Mouse (Mus musculus): ENCODE data around the gene Ago4. TPM values are rescaled to one million over a fixed set of nuclear protein-coding genes. Genes with fewer than 3 reads are reported as not detected.

Gene Ago4
- 1.4 and 1.8 TPM in 2 replicates for polyA plus RNA-seq (2015; fragmentation: Nextera tagmentation; extraction: Ambion mirVana)

GRCm38 (mm10) chr4:126532827-126533728 lies at the start of gene Ago4:
Gene Ago4, minus strand, starts transcription at chr4:126533472.
- ATAC-seq (replicated peaks; ENCODE audit: low FRiP score, low read depth): peak; percentile 85
- no peak within 1 kb of the TSS for H3K27ac ChIP-seq
- no peaks in the 10 kb centered on the region for H3K9me3 ChIP-seq (replicated peaks; ENCODE audit: low read length)
- peak within 1 kb of the TSS; percentile 68 for H3K4me3 ChIP-seq (replicated peaks; ENCODE audit: low read depth, low read length)
- under 1% methylated on average over 88 of the region's 120 CpGs for WGBS
- TF ChIP-seq CTCF (IDR thresholded peaks at IDR 0.05; ENCODE audit: low read depth): no peak
- H3K4me2 ChIP-seq (ENCODE audit: low read length): peak within 1 kb of the TSS; percentile 92
- peak; percentile 79 for DNase-seq (ENCODE audit: low spot score)
- peak within 1 kb of the TSS; percentile 74 for H3K9ac ChIP-seq (ENCODE audit: low read depth, low read length)
- H3K4me1 ChIP-seq (replicated peaks; ENCODE audit: insufficient read depth, low read length): no peaks in the 10 kb centered on the region; the same call in 1 of the 2 replicates
- no peaks in the 10 kb centered on the region for H3K27me3 ChIP-seq (ENCODE audit: insufficient read depth, low read length)
- no peaks in the 10 kb centered on the region for H3K36me3 ChIP-seq (ENCODE audit: insufficient read depth, low read length)

GRCm38 (mm10) chr4:126579077-126579476 lies 45.8 kb upstream of the Ago4 start:
- DNase-seq (ENCODE audit: low spot score) (no peak), ATAC-seq (replicated peaks; ENCODE audit: low FRiP score, low read depth) (no peak)
- TF ChIP-seq CTCF (IDR thresholded peaks at IDR 0.05; ENCODE audit: low read depth): no peak
- Histone ChIP-seq H3K4me3 (replicated peaks; ENCODE audit: low read depth, low read length) (no peak overlapping the region), H3K36me3 (ENCODE audit: insufficient read depth, low read length) (peaks cover 39% of the 10 kb centered on the region), H3K9ac (ENCODE audit: low read depth, low read length) (no peak overlapping the region), H3K9me3 (replicated peaks; ENCODE audit: low read length) (no peaks in the 10 kb centered on the region), H3K4me2 (ENCODE audit: low read length) (no peak overlapping the region), H3K4me1 (replicated peaks; ENCODE audit: insufficient read depth, low read length) (no peaks in the 10 kb centered on the region), H3K27ac (no peak overlapping the region), H3K27me3 (ENCODE audit: insufficient read depth, low read length) (no peaks in the 10 kb centered on the region)
- 85% methylated on average over 2 of the region's 2 CpGs for WGBS

- DNase-seq (ENCODE audit: low spot score) (no peak), ATAC-seq (replicated peaks; ENCODE audit: low FRiP score, low read depth) (no peak)
- Histone ChIP-seq H3K36me3 (ENCODE audit: insufficient read depth, low read length) (peaks cover 42% of the 10 kb centered on the region), H3K27me3 (ENCODE audit: insufficient read depth, low read length) (no peaks in the 10 kb centered on the region), H3K9ac (ENCODE audit: low read depth, low read length) (no peak overlapping the region), H3K4me3 (replicated peaks; ENCODE audit: low read depth, low read length) (no peak overlapping the region), H3K27ac (no peak overlapping the region), H3K4me1 (replicated peaks; ENCODE audit: insufficient read depth, low read length) (no peaks in the 10 kb centered on the region), H3K9me3 (replicated peaks; ENCODE audit: low read length) (no peaks in the 10 kb centered on the region), H3K4me2 (ENCODE audit: low read length) (no peak overlapping the region)
- no peak for TF ChIP-seq CTCF (IDR thresholded peaks at IDR 0.05; ENCODE audit: low read depth)
- 83% methylated on average over 3 of the region's 3 CpGs for WGBS
Measured at GRCm38 (mm10) chr4:126577920-126578319, 44.6 kb upstream of the Ago4 start.

- no peak for ATAC-seq (replicated peaks; ENCODE audit: low FRiP score, low read depth)
- Histone ChIP-seq H3K4me2 (ENCODE audit: low read length) (no peak overlapping the region), H3K36me3 (ENCODE audit: insufficient read depth, low read length) (peaks cover 42% of the 10 kb centered on the region), H3K9ac (ENCODE audit: low read depth, low read length) (no peak overlapping the region), H3K9me3 (replicated peaks; ENCODE audit: low read length) (no peaks in the 10 kb centered on the region), H3K4me3 (replicated peaks; ENCODE audit: low read depth, low read length) (no peak overlapping the region), H3K27me3 (ENCODE audit: insufficient read depth, low read length) (no peaks in the 10 kb centered on the region), H3K27ac (no peak overlapping the region), H3K4me1 (replicated peaks; ENCODE audit: insufficient read depth, low read length) (no peaks in the 10 kb centered on the region)
- no peak for TF ChIP-seq CTCF (IDR thresholded peaks at IDR 0.05; ENCODE audit: low read depth)
- 95% methylated on average over 5 of the region's 5 CpGs for WGBS
- DNase-seq (ENCODE audit: low spot score): no peak
Measured at GRCm38 (mm10) chr4:126576281-126576680, 43.0 kb upstream of the Ago4 start.

GRCm38 (mm10) chr4:126569783-126570182 lies 36.5 kb upstream of the Ago4 start:
- 90% methylated on average over 3 of the region's 3 CpGs for WGBS

GRCm38 (mm10) chr4:126567243-126567642 lies 34.0 kb upstream of the Ago4 start:
- WGBS: 89% methylated on average over 4 of the region's 4 CpGs
- peaks cover 17% of the 10 kb centered on the region; the same call in 1 of the 2 replicates for H3K36me3 ChIP-seq (ENCODE audit: insufficient read depth, low read length)
- TF ChIP-seq CTCF (IDR thresholded peaks at IDR 0.05; ENCODE audit: low read depth): no peak

More at GRCm38 (mm10) chr4:126569783-126570182, 36.5 kb upstream of the Ago4 start:
- no peak overlapping the region for H3K9ac ChIP-seq (ENCODE audit: low read depth, low read length)
- H3K4me1 ChIP-seq (replicated peaks; ENCODE audit: insufficient read depth, low read length): no peaks in the 10 kb centered on the region
- no peak for ATAC-seq (replicated peaks; ENCODE audit: low FRiP score, low read depth)
- DNase-seq (ENCODE audit: low spot score): no peak
- no peaks in the 10 kb centered on the region for H3K9me3 ChIP-seq (replicated peaks; ENCODE audit: low read length)
- no peaks in the 10 kb centered on the region for H3K27me3 ChIP-seq (ENCODE audit: insufficient read depth, low read length)
- no peak for TF ChIP-seq CTCF (IDR thresholded peaks at IDR 0.05; ENCODE audit: low read depth)
- H3K36me3 ChIP-seq (ENCODE audit: insufficient read depth, low read length): peaks cover 32% of the 10 kb centered on the region
- no peak overlapping the region for H3K4me3 ChIP-seq (replicated peaks; ENCODE audit: low read depth, low read length)
- no peak overlapping the region for H3K4me2 ChIP-seq (ENCODE audit: low read length)
- no peak overlapping the region for H3K27ac ChIP-seq

More at GRCm38 (mm10) chr4:126567243-126567642, 34.0 kb upstream of the Ago4 start:
- Histone ChIP-seq H3K9ac (ENCODE audit: low read depth, low read length) (no peak overlapping the region), H3K27ac (no peak overlapping the region), H3K9me3 (replicated peaks; ENCODE audit: low read length) (no peaks in the 10 kb centered on the region), H3K4me3 (replicated peaks; ENCODE audit: low read depth, low read length) (no peak overlapping the region), H3K4me1 (replicated peaks; ENCODE audit: insufficient read depth, low read length) (no peaks in the 10 kb centered on the region), H3K27me3 (ENCODE audit: insufficient read depth, low read length) (no peaks in the 10 kb centered on the region), H3K4me2 (ENCODE audit: low read length) (no peak overlapping the region)
- DNase-seq (ENCODE audit: low spot score): peak; percentile 1
- no peak for ATAC-seq (replicated peaks; ENCODE audit: low FRiP score, low read depth)

Measured in kidney, postnatal 0 days (tissue).